Mouse (Mus musculus) layer of hippocampus, postnatal 36 days (tissue): ENCODE results near the gene Kcnq2. TPM values are rescaled to one million over a fixed set of nuclear protein-coding genes. Genes with fewer than 3 reads are reported as not detected.

Experiments used
- DNase-seq, 2 experiments: peaks; one replicate each; pipeline ENCODE4 v3.0.0; 2022
- total RNA-seq, 2 experiments: library from RNA; stranded (reverse); gene quantifications; 2 replicates each; pipeline ENCODE4 v1.2.3; 2021

Gene Kcnq2
- total RNA-seq, 2 experiments from 2014 or later = 336 to 348 TPM

GRCm38 (mm10) chr2:181147546-181148317, 12.6 kb upstream of the Kcnq2 start:
- DNase-seq = peak in 1 of 2 experiments; percentile 15

DNA sequence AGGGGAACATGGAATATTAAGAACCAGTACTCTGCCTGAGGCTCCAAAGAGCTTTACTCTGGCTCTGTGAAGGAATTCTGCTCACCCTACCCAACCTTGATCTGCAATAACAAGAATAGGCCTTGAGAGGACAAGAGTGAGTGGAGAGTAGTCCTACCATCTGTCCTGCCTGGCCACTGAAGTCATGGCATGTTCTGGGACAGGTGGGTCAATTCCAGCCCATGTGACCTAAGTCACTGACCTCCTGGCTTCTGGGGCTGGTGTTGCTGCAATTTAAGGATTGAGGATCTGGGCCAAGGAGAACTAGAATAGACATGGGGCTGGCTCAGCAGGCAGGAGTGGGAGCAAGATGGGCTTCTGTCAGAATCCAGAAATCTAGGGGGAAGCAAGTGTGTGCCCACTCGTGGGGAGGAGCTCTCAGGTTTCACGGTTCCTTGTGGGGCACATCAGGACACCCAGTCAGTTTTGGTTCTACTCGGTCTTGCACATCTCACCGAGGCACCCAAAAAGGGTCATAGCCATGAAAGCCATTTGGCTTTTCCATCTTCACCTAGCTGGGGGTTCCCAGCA, 12.0 kb upstream of the Kcnq2 start:
- DNase-seq = peak in 1 of 2 experiments; percentile 3

- peak in 1 of 2 experiments; percentile 3 for DNase-seq
Observed at GRCm38 (mm10) chr2:181144675-181145074, 9.6 kb upstream of the Kcnq2 start.

DNA sequence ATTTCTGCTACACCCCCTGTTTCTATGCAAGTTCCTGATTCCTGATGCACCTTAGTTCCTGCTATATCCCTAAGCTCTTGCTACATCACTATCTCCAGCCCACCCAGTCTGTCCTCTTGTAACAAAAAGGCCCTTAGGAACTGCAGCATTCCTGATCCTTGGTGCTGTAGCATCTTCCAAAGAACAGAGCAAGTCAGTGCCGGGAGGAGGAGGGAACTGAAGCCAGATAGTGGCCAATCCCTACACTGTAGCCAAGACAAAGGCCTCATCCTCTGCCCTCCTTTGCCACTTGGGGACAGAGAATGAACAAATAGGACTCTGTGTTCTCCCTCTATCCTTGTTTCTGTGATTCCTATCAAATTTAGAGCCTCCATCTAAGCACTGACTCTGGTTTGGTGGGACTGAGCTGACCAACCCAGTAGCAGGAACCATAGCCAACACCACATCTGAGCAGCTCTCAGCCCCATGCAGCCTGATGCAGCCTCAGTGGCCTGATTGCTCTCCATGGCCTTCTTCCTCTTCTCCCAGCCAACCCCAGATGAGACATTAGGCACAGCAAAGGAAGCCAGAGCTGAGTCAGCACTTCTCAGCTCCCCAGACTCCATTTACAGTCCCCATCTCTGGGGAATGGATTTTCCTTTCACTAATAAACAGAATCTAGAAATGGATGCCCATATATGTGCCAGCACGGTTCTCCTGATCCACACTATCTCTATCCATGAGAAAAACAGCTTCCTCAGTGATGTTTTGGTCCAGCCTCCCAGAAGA, 8.6 kb upstream of the Kcnq2 start:
- DNase-seq = peak in 1 of 2 experiments; percentile 3

GRCm38 (mm10) chr2:181142703-181143135, 7.6 kb upstream of the Kcnq2 start:
- DNase-seq = peak in 1 of 2 experiments; percentile 15

- peak in 1 of 2 experiments; percentile 2 for DNase-seq
Observed at GRCm38 (mm10) chr2:181139641-181140193, 4.6 kb upstream of the Kcnq2 start.

- DNase-seq = no peak
Observed at GRCm38 (mm10) chr2:181136934-181137333, 1.8 kb upstream of the Kcnq2 start.

- DNase-seq = no peak
Observed at GRCm38 (mm10) chr2:181135446-181135818, 332 bp upstream of the Kcnq2 start.

DNA sequence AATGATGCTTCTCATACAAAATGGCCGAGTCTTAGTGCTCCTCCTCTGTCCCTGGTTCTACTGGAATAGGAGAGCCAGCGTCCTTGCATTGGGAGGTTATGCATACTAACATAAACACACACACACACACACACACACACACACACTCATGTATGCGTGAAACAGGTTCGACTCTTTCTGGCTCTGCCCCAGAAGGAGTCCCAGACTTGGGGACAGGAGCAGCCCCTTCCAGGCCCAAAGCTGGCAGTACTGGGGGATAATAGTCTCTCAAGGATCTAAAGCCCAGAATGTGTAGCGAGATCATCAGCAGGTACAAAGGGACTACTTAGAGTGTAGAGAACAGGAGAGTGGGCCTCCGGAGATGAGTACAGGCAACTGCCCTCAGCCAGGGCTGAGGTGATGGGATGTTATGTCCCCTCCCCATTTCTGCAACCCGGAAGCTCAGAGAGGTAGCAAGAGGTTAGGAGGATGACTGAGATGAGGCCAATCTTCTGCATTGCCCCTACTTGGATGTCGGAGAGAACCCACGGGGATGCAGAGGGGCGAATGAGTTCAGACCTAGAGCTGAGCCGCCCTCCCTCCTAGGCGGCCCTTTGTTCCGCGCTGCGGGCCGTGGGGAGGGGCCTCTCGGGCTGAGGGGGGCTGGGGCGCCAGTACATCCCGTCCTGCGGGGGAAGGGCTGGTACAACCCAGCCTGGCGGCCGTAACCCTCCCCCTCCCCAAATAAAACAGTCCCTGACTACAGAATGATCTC, 1.1 kb downstream of the Kcnq2 start:
- peak in 1 of 2 experiments; percentile 65 for DNase-seq

DNA sequence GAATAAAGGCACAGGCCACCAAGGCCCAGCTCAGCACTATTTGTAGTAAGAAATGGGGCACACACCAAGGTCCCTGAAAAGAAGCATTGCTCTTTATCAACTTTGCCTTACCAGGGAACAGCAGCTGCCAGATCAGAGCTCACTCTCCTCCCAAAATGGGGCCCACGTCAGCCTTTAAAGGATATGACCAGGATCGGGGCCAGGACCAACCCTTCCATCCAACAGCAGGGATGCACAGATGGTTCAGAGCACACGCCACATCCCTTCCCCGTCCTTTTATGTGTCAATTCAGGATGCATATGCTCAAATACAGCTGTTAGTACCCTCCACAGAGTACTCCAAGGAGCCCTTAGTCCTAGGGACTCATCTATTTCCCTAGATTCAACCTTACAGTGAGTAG, 4.9 kb downstream of the Kcnq2 start:
- no peak for DNase-seq

DNA sequence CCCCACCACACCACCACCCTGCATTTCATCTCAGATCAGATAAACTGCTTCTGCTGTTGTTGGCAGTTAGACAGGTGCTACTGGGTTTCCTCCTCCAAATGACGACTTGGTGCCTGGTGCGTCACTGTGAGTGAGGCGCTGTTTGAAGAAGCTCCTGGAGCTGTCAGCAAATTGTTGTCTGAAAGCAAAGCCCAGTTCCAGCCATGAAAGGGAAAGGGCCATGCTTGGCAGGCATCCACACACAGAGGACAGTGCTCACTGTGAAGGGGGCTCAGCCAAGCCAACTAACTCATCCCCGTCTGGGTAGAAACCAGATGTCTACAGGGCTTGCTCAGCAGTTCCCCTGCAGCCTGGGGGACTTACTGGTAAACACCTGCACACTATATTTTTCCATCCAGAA, 6.1 kb downstream of the Kcnq2 start:
- DNase-seq = no peak

- DNase-seq = no peak
Observed at GRCm38 (mm10) chr2:181127786-181128185, 7.3 kb downstream of the Kcnq2 start.

DNA sequence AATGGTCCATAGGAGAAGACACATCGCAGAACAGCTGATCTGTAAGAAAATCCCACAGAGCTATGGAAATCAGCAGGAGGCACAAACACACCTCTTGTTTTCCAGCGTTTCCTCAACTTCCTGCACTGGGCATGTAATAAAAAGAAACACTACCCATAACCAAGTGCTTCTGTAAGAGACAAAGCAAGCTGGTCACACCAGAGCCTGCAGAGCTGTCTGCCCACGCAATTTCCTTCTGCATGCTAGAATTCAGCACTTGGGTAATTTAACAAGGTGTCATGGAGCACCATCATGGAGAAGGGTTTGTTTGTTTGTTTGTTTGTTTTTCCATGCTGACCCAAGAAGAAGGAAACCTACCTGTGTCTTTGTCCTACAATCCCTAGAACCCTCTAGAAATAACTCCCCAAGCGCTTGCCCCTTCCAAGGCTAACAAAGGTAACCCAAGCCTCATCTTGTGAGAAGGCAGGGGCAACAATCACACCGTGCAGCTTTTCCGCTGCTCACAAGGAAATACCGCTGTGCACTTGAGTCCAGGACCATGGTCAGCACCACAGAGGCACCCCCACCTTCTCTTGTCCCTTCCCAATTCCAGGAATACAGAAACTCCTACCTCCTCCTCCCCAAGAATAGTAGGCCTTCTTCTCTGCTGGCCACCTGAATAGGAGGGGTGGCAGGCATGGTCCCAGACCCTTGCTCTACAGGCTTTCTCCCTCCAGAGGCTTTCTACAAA, 9.2 kb downstream of the Kcnq2 start:
- no peak for DNase-seq

DNA sequence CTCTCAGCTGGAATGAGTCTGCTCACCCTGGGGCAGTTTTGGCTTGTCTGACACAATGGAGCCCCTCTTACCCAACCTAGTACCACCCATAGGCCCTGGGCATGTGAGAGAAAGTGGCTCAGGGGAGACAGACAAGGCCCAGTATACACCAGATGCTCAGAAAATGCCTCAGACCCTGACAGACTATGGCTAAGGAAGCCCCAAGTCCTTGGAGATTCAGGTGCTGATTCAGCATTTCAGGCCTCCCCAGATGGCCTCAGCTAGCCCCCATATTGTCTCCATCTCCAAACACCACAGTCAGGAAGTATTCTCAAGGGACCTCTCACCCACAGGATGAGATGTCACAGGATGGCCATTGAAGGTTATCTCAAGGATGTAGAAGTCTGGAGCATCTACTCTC, 12.5 kb downstream of the Kcnq2 start:
- DNase-seq = no peak

- DNase-seq = peak in 1 of 2 experiments; percentile 42
Observed at GRCm38 (mm10) chr2:181120922-181121449, 14.1 kb downstream of the Kcnq2 start.

DNA sequence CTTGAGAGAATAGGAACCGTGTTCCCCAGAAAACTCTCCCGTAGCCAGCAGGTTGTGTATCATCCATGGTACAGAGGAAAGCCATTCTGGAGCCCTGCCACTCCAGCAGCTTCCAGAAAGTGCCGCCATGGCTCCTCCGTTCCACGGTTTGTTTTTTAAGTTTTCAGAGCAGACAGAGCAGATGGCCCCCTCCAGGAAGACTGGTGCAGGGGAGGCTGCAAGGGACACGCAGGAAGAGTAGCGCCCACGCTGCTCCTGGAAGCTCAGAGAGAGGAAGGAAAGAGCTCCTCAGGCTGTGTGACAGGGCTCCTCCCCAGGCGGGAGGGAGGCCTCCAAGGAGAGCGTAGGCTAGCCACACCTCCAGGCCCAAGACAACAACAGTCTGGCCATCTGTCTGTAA, 15.1 kb downstream of the Kcnq2 start:
- DNase-seq = peak; percentile 77 to 80

DNA sequence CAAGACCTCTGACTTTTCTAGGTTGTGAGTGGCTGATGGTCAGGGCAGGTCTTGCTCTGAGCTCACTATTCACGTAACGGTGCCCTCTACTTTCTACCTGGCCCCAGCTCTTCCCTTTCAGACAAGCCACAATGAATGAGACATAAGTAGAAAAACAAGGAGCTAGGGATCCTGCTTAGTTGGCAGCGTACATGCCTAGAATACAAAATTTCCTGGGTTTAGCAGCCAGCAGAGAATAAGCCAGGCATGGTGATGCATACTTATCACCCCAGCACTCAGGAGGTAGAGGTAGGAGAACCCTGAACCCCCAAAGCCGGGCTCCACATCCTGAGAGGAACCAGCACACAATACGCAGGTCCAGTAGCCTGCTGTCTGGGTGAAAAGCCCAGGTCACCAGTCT, 18.7 kb downstream of the Kcnq2 start:
- DNase-seq = no peak

DNA sequence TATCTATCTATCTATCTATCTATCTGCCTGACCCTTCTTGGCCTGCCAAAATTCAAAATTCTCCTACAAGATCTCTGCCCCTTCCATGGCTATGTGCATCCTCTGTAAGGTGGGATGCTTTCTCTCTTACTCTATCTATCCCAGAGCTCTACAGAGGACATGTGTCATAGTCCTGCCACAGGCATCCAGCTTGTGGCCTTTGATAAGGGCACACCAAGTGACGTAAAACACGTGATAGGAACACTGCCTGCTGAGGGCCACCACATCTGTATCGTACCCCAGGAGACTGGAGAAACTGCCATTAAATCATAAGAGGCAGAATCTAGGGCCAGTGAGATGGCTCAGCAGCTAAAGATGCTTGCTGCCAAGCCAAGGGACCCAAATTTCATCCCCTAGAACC, 19.7 kb downstream of the Kcnq2 start:
- DNase-seq = no peak

DNA sequence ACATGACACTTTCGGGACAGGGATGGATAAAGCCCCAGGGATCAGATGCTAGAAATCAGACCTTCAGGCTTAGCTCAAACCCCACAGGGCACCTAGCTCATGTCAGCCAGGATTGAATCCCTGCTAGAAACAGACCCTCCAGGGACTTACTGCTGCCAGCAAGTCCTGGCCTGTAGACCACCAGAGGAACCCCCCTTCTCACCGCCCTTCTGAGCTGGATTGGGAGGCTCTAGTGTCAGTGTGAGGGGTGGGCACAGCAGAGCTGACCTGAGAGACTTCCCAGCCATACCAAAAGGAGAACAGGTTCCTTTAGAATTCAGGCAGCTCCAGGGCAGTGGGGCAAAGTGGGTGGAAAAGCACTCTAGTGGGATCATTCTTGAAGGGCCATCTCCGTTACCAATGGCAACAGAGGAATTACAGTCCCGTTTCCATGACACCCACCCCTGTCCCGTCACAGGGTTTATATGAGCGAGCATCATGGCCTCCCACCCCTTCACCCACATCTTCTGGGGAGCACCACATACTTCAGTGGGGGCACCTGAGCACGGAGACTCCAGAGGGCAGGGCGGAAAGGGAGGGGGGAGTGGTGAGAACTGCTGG, 21.2 kb downstream of the Kcnq2 start:
- no peak for DNase-seq

- DNase-seq = no peak
Observed at GRCm38 (mm10) chr2:181111665-181112064, 23.4 kb downstream of the Kcnq2 start.

DNA sequence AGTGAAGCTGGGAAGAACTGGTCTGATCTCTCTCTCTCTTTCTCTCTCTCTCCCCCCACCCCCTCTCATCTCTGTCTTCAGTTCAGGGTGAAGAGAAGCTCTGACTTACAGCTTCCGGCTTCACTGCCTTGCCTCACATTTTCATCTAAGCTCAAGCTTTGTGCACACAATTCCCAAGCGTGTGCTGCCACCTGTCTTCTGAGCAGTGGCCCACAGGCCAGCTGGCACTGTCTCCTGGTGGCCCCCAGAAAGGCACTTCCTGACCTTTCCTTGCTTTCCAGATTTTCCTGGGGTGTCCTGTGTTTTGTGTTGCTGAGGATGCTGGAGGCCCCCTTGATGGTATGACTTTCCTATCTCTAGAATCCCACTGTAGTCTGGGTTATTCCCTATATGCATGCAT, 31.0 kb downstream of the Kcnq2 start:
- no peak for DNase-seq
